Mouse (Mus musculus) adrenal gland, postnatal 36 days (tissue): ENCODE measurements around the gene Nav2. TPM values are rescaled to one million over a fixed set of nuclear protein-coding genes. Genes with fewer than 3 reads are reported as not detected.

Experiments
- DNase-seq, 2 experiments: peaks; one replicate each; pipeline ENCODE4 v3.0.0; 2021; ENCODE audit warnings: mixed read lengths in 1 of 2
- long read RNA-seq, 2 experiments: library from polyadenylated mRNA; stranded (forward); transcript quantifications; one replicate each; pipeline ENCODE4 v2.0.0; 2021; ENCODE audit warnings: borderline sequencing depth in 2 of 2
- total RNA-seq, 2 experiments: library from RNA; stranded (reverse); gene quantifications; 2 replicates each; pipeline ENCODE4 v1.2.3; 2021

Nav2 gene
- total RNA-seq: 1 to 10 TPM; 6.4 to 8.7 TPM
- long read RNA-seq, experiment 1: 0 reads
- long read RNA-seq, experiment 2: 0 reads

GRCm38 (mm10) chr7:48908521-48909341 is at the start of gene Nav2:
Gene Nav2 (plus strand): TSS chr7:48908716.
- no peak for DNase-seq

GRCm38 (mm10) chr7:48859362-48859761 is 49.2 kb upstream of the Nav2 start:
- no peak for DNase-seq

- no peak for DNase-seq
These were observed 47.6 kb upstream of the Nav2 start for GRCm38 (mm10) chr7:48860948-48861347.

GRCm38 (mm10) chr7:48861796-48862195 is 46.7 kb upstream of the Nav2 start:
- no peak for DNase-seq

GRCm38 (mm10) chr7:48864199-48864598 is 44.3 kb upstream of the Nav2 start:
- no peak for DNase-seq

- DNase-seq: no peak
These were observed 43.7 kb upstream of the Nav2 start for GRCm38 (mm10) chr7:48864671-48865458.

- DNase-seq: peak in 1 of 2 experiments; percentile 6
These were observed 40.9 kb upstream of the Nav2 start for GRCm38 (mm10) chr7:48867576-48867975.

- DNase-seq: no peak
These were observed 38.4 kb upstream of the Nav2 start for GRCm38 (mm10) chr7:48870144-48870543.

- DNase-seq: no peak
These were observed 37.8 kb upstream of the Nav2 start for GRCm38 (mm10) chr7:48870579-48871180.

- DNase-seq: no peak
These were observed 37.2 kb upstream of the Nav2 start for GRCm38 (mm10) chr7:48871292-48871691.

GRCm38 (mm10) chr7:48875096-48875495 is 33.4 kb upstream of the Nav2 start:
- no peak for DNase-seq

GRCm38 (mm10) chr7:48876526-48876925 is 32.0 kb upstream of the Nav2 start:
- DNase-seq: peak; percentile 23 to 68

GRCm38 (mm10) chr7:48877786-48878390 is 30.6 kb upstream of the Nav2 start:
- no peak for DNase-seq

- DNase-seq: no peak
These were observed 28.9 kb upstream of the Nav2 start for GRCm38 (mm10) chr7:48879574-48879973.

GRCm38 (mm10) chr7:48880591-48881481 is 27.7 kb upstream of the Nav2 start:
- DNase-seq: peak; percentile 99

GRCm38 (mm10) chr7:48881486-48881885 is 27.0 kb upstream of the Nav2 start, which contains the start of gene E2f8:
Gene E2f8 (minus strand): TSS chr7:48881596.
- DNase-seq: peak; percentile 88 to 90

GRCm38 (mm10) chr7:48881971-48882609 is 26.4 kb upstream of the Nav2 start:
- no peak for DNase-seq

- DNase-seq: no peak
These were observed 24.8 kb upstream of the Nav2 start for GRCm38 (mm10) chr7:48883525-48884265.

GRCm38 (mm10) chr7:48884266-48884611 is 24.3 kb upstream of the Nav2 start:
- no peak for DNase-seq

GRCm38 (mm10) chr7:48887973-48888372 is 20.5 kb upstream of the Nav2 start:
- no peak for DNase-seq
